Mouse (Mus musculus) hindbrain, embryonic 16.5 days (tissue): ENCODE data around the gene Ankrd66. TPM values are rescaled to one million over a fixed set of nuclear protein-coding genes. Genes with fewer than 3 reads are reported as not detected.

Experiments used
- ATAC-seq: fragments of 200-750 bp; cut with Nextera tagmentation; 2 replicates; pipeline ENCODE4 v1.8.0; 2017; ENCODE audit warnings: moderate TSS enrichment, moderate library complexity
- H3K27ac ChIP-seq: fragments of 300-500 bp; sonication (generic); 2 replicates; pipeline ENCODE4 v1.5.1; 2014; ENCODE audit warnings: low read depth, mild to moderate bottlenecking, control low read depth, low read length, moderate library complexity
- H3K27me3 ChIP-seq: fragments of 300-500 bp; sonication (generic); replicated peaks from 2 replicates; pipeline ENCODE4 v1.6.1; 2014; ENCODE audit warnings: low read length; ENCODE audit not compliant: control insufficient read depth, insufficient read depth
- H3K36me3 ChIP-seq: fragments of 300-500 bp; sonication (generic); 2 replicates; pipeline ENCODE4 v1.6.1; 2014; ENCODE audit warnings: mild to moderate bottlenecking, low read length, moderate library complexity, mixed read lengths; ENCODE audit not compliant: control insufficient read depth, insufficient read depth
- H3K4me1 ChIP-seq: fragments of 300-500 bp; sonication (generic); 2 replicates; pipeline ENCODE4 v1.6.1; 2014; ENCODE audit warnings: low read depth, low read length; ENCODE audit not compliant: control insufficient read depth, insufficient read depth
- H3K4me2 ChIP-seq: fragments of 300-500 bp; sonication (generic); 2 replicates; pipeline ENCODE4 v1.6.1; 2014; ENCODE audit warnings: mild to moderate bottlenecking, low read length, control low read depth, moderate library complexity
- H3K4me3 ChIP-seq: fragments of 300-500 bp; sonication (generic); 2 replicates; pipeline ENCODE4 v1.5.1; 2014; ENCODE audit warnings: mild to moderate bottlenecking, low read length, control low read depth, moderate library complexity
- H3K9ac ChIP-seq: fragments of 300-500 bp; sonication (generic); 2 replicates; pipeline ENCODE4 v1.6.1; 2014; ENCODE audit warnings: low read depth, mild to moderate bottlenecking, control low read depth, low read length, moderate library complexity
- H3K9me3 ChIP-seq: fragments of 300-500 bp; sonication (generic); 2 replicates; pipeline ENCODE4 v1.6.1; 2014; ENCODE audit warnings: mild to moderate bottlenecking, low read length, moderate library complexity; ENCODE audit not compliant: control insufficient read depth
- WGBS: fragments of 180-500 bp; shearing (Covaris S2); extraction: QIAGEN DNeasy Blood & Tissue Kit; methylation state at CpG from one replicate; pipeline ENCODE4 v1.1.7; 2014; 5-methylcytosine and 5-hydroxymethylcytosine counted together
- polyA plus RNA-seq: library from polyadenylated mRNA; unstranded; fragments of >200 nt; fragmentation: Nextera tagmentation; extraction: Ambion mirVana; gene quantifications from 2 replicates; pipeline ENCODE4 v1.2.1, GENCODE M21; 2015

Ankrd66 gene
- polyA plus RNA-seq, 1 experiment from 2014 or later: 1.3 TPM

- Histone ChIP-seq H3K36me3 (no peaks in the 10 kb centered on the region), H3K4me1 (no peaks in the 10 kb centered on the region), H3K9me3 (peaks cover 9% of the 10 kb centered on the region), H3K27me3 (no peaks in the 10 kb centered on the region), H3K4me3 (no peak overlapping the region), H3K9ac (no peak overlapping the region), H3K4me2 (no peak overlapping the region), H3K27ac (no peak overlapping the region)
- ATAC-seq: no peak
- WGBS: 61% methylated on average over 4 of the region's 4 CpGs
Observed at GRCm38 (mm10) chr17:43510782-43511181, 32.7 kb downstream of the Ankrd66 start.

GRCm38 (mm10) chr17:43504594-43504934 lies 38.9 kb downstream of the Ankrd66 start:
- 72% methylated on average over 6 of the region's 6 CpGs for WGBS
- Histone ChIP-seq H3K27me3 (no peaks in the 10 kb centered on the region), H3K36me3 (no peaks in the 10 kb centered on the region), H3K9me3 (no peaks in the 10 kb centered on the region), H3K9ac (no peak overlapping the region), H3K27ac (no peak overlapping the region), H3K4me1 (no peaks in the 10 kb centered on the region), H3K4me2 (no peak overlapping the region), H3K4me3 (no peak overlapping the region)
- no peak for ATAC-seq

- WGBS: 77% methylated on average over 4 of the region's 4 CpGs
- H3K4me2 ChIP-seq: no peak overlapping the region
- no peaks in the 10 kb centered on the region for H3K36me3 ChIP-seq
- ATAC-seq: no peak
- H3K27ac ChIP-seq: no peak overlapping the region
- H3K4me3 ChIP-seq: no peak overlapping the region
- H3K9me3 ChIP-seq: no peaks in the 10 kb centered on the region
- H3K9ac ChIP-seq: no peak overlapping the region
- no peaks in the 10 kb centered on the region for H3K27me3 ChIP-seq
- H3K4me1 ChIP-seq: no peaks in the 10 kb centered on the region
Observed at GRCm38 (mm10) chr17:43503861-43504593, 39.4 kb downstream of the Ankrd66 start.

- Histone ChIP-seq H3K4me2 (no peak within 1 kb of the TSS), H3K27me3 (no peaks in the 10 kb centered on the region), H3K4me1 (no peaks in the 10 kb centered on the region), H3K9ac (no peak within 1 kb of the TSS), H3K4me3 (no peak within 1 kb of the TSS), H3K9me3 (no peaks in the 10 kb centered on the region), H3K27ac (no peak within 1 kb of the TSS), H3K36me3 (no peaks in the 10 kb centered on the region)
- 91% methylated on average over 9 of the region's 9 CpGs for WGBS
- ATAC-seq: no peak
Observed at GRCm38 (mm10) chr17:43502592-43502991, 40.8 kb downstream of the Ankrd66 start, which contains the start of gene Mep1a. Gene Mep1a (minus strand): TSS chr17:43502812.

GRCm38 (mm10) chr17:43501631-43502030 lies 41.8 kb downstream of the Ankrd66 start:
- Histone ChIP-seq H3K27me3 (no peaks in the 10 kb centered on the region), H3K4me1 (no peaks in the 10 kb centered on the region), H3K9ac (no peak overlapping the region), H3K36me3 (no peaks in the 10 kb centered on the region), H3K9me3 (no peaks in the 10 kb centered on the region), H3K27ac (no peak overlapping the region), H3K4me2 (no peak overlapping the region), H3K4me3 (no peak overlapping the region)
- no peak for ATAC-seq
- 97% methylated on average over 5 of the region's 5 CpGs for WGBS

GRCm38 (mm10) chr17:43501223-43501622 lies 42.2 kb downstream of the Ankrd66 start:
- Histone ChIP-seq H3K9me3 (no peaks in the 10 kb centered on the region), H3K4me1 (no peaks in the 10 kb centered on the region), H3K36me3 (no peaks in the 10 kb centered on the region), H3K9ac (no peak overlapping the region), H3K27ac (no peak overlapping the region), H3K4me3 (no peak overlapping the region), H3K4me2 (no peak overlapping the region), H3K27me3 (no peaks in the 10 kb centered on the region)
- 78% methylated on average over 3 of the region's 3 CpGs for WGBS
- ATAC-seq: no peak

GRCm38 (mm10) chr17:43500513-43500912 lies 42.9 kb downstream of the Ankrd66 start:
- Histone ChIP-seq H3K4me3 (no peak overlapping the region), H3K9me3 (no peaks in the 10 kb centered on the region), H3K4me1 (no peaks in the 10 kb centered on the region), H3K27ac (no peak overlapping the region), H3K9ac (no peak overlapping the region), H3K36me3 (no peaks in the 10 kb centered on the region), H3K27me3 (no peaks in the 10 kb centered on the region), H3K4me2 (no peak overlapping the region)
- ATAC-seq: no peak
- 80% methylated on average over 1 of the region's 1 CpGs for WGBS

- H3K9me3 ChIP-seq: no peaks in the 10 kb centered on the region
- H3K4me2 ChIP-seq: no peak overlapping the region
- 79% methylated on average over 4 of the region's 4 CpGs for WGBS
- H3K4me1 ChIP-seq: no peaks in the 10 kb centered on the region
- H3K27ac ChIP-seq: no peak overlapping the region
- H3K36me3 ChIP-seq: no peaks in the 10 kb centered on the region
- no peak overlapping the region for H3K4me3 ChIP-seq
- no peaks in the 10 kb centered on the region for H3K27me3 ChIP-seq
- no peak for ATAC-seq
- H3K9ac ChIP-seq: no peak overlapping the region
Observed at GRCm38 (mm10) chr17:43497521-43497920, 45.9 kb downstream of the Ankrd66 start.

GRCm38 (mm10) chr17:43495502-43495901 lies 47.9 kb downstream of the Ankrd66 start:
- Histone ChIP-seq H3K36me3 (no peaks in the 10 kb centered on the region), H3K4me1 (no peaks in the 10 kb centered on the region), H3K27me3 (no peaks in the 10 kb centered on the region), H3K9me3 (no peaks in the 10 kb centered on the region), H3K4me3 (no peak overlapping the region), H3K4me2 (no peak overlapping the region), H3K9ac (no peak overlapping the region), H3K27ac (no peak overlapping the region)
- 90% methylated on average over 5 of the region's 5 CpGs for WGBS
- no peak for ATAC-seq
